Mouse (Mus musculus): ENCODE data around the gene Alg5. TPM values are rescaled to one million over a fixed set of nuclear protein-coding genes. Genes with fewer than 3 reads are reported as not detected.

Alg5 gene
- polyA plus RNA-seq, 1 experiment from 2014 or later: 44.2 TPM

GRCm38 (mm10) chr3:54769349-54770275 is 34.3 kb downstream of the Alg5 start:
- WGBS: 83% methylated on average over 17 of the region's 17 CpGs
- no peaks in the 10 kb centered on the region for H3K27me3 ChIP-seq (replicated peaks)
- no peak for ATAC-seq (ENCODE audit: low FRiP score, low read depth)
- no peaks in the 10 kb centered on the region for H3K4me1 ChIP-seq
- H3K4me2 ChIP-seq (replicated peaks): no peak overlapping the region
- no peak overlapping the region for H3K27ac ChIP-seq
- H3K9me3 ChIP-seq: no peaks in the 10 kb centered on the region
- no peaks in the 10 kb centered on the region for H3K36me3 ChIP-seq
- no peak overlapping the region for H3K9ac ChIP-seq
- H3K4me3 ChIP-seq: no peak overlapping the region

DNA sequence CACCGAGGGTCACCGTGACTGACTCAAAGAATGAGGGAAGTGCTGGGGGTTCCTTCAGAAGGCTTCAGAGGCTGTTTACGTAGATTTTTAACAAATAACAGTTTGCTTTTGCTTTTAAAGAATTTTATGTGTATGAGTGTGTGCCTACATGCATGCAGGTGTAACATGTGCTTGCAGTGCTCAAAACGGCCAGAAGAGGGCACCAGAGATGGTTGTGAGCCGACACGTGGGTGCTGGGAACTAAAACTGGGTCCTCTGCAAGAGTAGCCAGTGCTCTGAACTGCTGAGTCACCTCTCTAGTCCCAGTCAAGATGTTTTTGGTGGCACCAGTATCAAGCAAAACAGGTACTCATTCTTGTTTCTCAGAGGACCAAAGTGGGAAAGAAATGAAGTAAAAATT is 38.3 kb downstream of the Alg5 start:
- H3K4me2 ChIP-seq (replicated peaks): no peak overlapping the region
- no peak overlapping the region for H3K4me3 ChIP-seq
- H3K9ac ChIP-seq: no peak overlapping the region
- H3K4me1 ChIP-seq: no peaks in the 10 kb centered on the region
- H3K27me3 ChIP-seq (replicated peaks): no peaks in the 10 kb centered on the region
- H3K36me3 ChIP-seq: no peaks in the 10 kb centered on the region
- WGBS: 85% methylated on average over 6 of the region's 6 CpGs
- no peak overlapping the region for H3K27ac ChIP-seq
- H3K9me3 ChIP-seq: no peaks in the 10 kb centered on the region
- ATAC-seq (ENCODE audit: low FRiP score, low read depth): no peak

DNA sequence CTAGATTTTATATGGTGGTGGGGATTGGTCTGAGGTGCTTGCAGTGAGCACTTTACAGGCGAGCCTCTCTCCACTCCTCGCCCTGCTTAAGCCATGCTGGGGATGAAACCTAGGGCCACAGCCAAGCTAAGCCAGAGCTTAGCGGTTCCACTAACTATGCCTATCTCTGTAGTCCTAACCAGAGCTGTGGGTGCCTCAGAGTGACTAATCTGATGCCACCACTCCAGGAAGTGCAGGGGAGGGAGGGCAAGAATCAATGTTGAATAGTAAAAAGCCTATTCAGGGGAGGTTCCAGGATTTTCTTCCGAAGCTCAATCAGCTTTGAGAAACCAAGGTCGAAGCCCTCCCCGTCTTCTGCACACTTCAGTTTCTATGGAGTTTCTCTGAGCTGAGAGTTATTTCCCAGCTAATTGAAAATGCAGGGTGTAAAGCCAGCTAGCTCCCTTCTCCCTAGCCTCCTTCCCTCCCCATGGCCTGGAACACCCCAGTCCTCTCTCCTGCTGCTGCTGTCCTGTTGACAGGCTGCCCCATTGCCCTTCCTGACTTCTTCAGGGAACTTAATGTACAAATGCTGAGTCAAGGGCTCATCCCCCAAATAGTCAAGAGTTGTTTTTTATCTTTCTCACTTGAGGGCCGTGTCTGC is 40.8 kb downstream of the Alg5 start:
- H3K4me1 ChIP-seq: no peaks in the 10 kb centered on the region
- no peak overlapping the region for H3K4me2 ChIP-seq (replicated peaks)
- 76% methylated on average over 7 of the region's 7 CpGs for WGBS
- H3K27ac ChIP-seq: no peak overlapping the region
- no peaks in the 10 kb centered on the region for H3K9me3 ChIP-seq
- no peak for ATAC-seq (ENCODE audit: low FRiP score, low read depth)
- no peak overlapping the region for H3K4me3 ChIP-seq
- no peaks in the 10 kb centered on the region for H3K36me3 ChIP-seq
- no peak overlapping the region for H3K9ac ChIP-seq
- no peaks in the 10 kb centered on the region for H3K27me3 ChIP-seq (replicated peaks)

DNA sequence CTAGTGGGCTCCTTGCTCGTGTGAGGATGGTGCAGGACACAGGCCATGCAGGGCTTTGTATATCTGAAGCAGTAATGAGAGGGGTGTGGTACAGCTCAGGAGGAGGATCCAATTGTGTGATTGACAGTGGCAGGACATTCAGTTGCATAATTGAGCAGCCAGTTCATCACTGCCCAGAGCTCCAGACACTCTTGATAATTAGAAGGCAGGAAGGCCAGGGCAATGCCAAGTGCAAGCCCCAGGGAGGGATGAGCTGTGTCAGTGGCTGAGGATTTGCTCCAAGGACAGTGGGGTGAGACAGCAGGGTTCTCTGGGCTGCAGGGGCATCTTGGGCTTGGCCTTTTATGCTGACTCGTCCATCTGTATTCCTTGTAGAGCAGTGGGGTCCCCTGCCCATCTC is 55.3 kb downstream of the Alg5 start:
- Histone ChIP-seq H3K9ac (no peak overlapping the region), H3K9me3 (0 out of 2 replicates have a peak, but pooled peaks cover 4% of the 10 kb centered on the region), H3K4me2 (replicated peaks) (no peak overlapping the region), H3K27me3 (replicated peaks) (no peaks in the 10 kb centered on the region), H3K4me1 (no peaks in the 10 kb centered on the region), H3K36me3 (no peaks in the 10 kb centered on the region), H3K27ac (no peak overlapping the region), H3K4me3 (no peak overlapping the region)
- 51% methylated on average over 2 of the region's 2 CpGs for WGBS
- ATAC-seq (ENCODE audit: low FRiP score, low read depth): no peak

GRCm38 (mm10) chr3:54791822-54792677 is 56.7 kb downstream of the Alg5 start:
- Histone ChIP-seq H3K36me3 (no peaks in the 10 kb centered on the region), H3K4me2 (replicated peaks) (no peak overlapping the region), H3K9me3 (0 out of 2 replicates have a peak, but pooled peaks cover 4% of the 10 kb centered on the region), H3K27me3 (replicated peaks) (no peaks in the 10 kb centered on the region), H3K4me1 (no peaks in the 10 kb centered on the region), H3K27ac (no peak overlapping the region), H3K9ac (no peak overlapping the region), H3K4me3 (no peak overlapping the region)
- 85% methylated on average over 10 of the region's 10 CpGs for WGBS
- ATAC-seq (ENCODE audit: low FRiP score, low read depth): no peak

DNA sequence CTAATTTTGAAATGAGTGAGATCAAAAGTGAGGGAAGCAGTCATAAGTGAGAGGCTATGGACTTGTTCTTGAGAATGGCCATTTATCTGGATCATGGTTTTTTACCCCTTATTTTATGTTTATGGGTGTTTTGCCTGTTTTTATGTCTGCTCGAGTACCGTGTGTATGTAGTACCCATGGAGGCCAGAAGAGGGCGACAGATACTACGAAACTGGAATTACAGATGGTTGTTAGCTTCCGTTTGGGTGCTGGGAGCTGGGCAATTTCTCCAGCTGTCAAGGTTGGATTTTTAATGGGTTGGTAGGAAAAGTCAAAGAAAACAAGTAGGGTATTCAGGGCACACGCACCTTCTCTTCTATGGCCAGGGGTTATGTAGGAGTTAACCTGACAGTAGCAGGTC is 58.4 kb downstream of the Alg5 start:
- Histone ChIP-seq H3K9ac (no peak overlapping the region), H3K9me3 (0 out of 2 replicates have a peak, but pooled peaks cover 4% of the 10 kb centered on the region), H3K4me3 (no peak overlapping the region), H3K36me3 (no peaks in the 10 kb centered on the region), H3K27me3 (replicated peaks) (no peaks in the 10 kb centered on the region), H3K27ac (no peak overlapping the region), H3K4me1 (no peaks in the 10 kb centered on the region), H3K4me2 (replicated peaks) (no peak overlapping the region)
- WGBS: 84% methylated on average over 6 of the region's 6 CpGs
- no peak for ATAC-seq (ENCODE audit: low FRiP score, low read depth)

GRCm38 (mm10) chr3:54795379-54795778 is 60.0 kb downstream of the Alg5 start:
- ATAC-seq (ENCODE audit: low FRiP score, low read depth): no peak
- 95% methylated on average over 5 of the region's 5 CpGs for WGBS
- H3K36me3 ChIP-seq: no peaks in the 10 kb centered on the region
- no peak overlapping the region for H3K4me3 ChIP-seq
- H3K27ac ChIP-seq: no peak overlapping the region
- H3K27me3 ChIP-seq (replicated peaks): no peaks in the 10 kb centered on the region
- H3K4me2 ChIP-seq (replicated peaks): no peak overlapping the region
- H3K9ac ChIP-seq: no peak overlapping the region
- no peaks in the 10 kb centered on the region for H3K4me1 ChIP-seq
- 0 out of 2 replicates have a peak, but pooled peaks cover 4% of the 10 kb centered on the region for H3K9me3 ChIP-seq

GRCm38 (mm10) chr3:54795806-54796205 is 60.5 kb downstream of the Alg5 start:
- 97% methylated on average over 1 of the region's 1 CpGs for WGBS
- no peak for ATAC-seq (ENCODE audit: low FRiP score, low read depth)

DNA sequence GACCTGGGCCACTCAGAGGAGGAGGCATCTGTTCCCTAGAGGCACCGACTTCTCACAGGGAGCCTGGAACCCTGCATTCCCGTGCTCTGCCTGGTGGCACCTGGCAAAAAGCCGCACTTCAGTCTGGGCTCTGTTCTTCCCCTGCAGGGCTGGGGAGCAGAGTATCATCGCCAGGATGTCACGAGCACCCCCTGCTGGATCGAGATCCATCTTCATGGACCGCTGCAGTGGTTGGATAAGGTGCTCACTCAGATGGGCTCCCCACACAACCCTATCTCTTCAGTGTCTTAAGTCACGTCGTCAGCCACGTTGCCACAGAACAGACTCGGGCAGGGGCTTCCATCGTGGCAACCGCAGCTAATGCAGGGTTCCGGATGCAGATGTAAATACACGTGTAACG is 61.9 kb downstream of the Alg5 start:
- Histone ChIP-seq H3K9ac (no peak overlapping the region), H3K9me3 (0 out of 2 replicates have a peak, but pooled peaks cover 4% of the 10 kb centered on the region), H3K27ac (no peak overlapping the region), H3K36me3 (no peaks in the 10 kb centered on the region), H3K27me3 (replicated peaks) (no peaks in the 10 kb centered on the region), H3K4me1 (no peaks in the 10 kb centered on the region), H3K4me3 (no peak overlapping the region), H3K4me2 (replicated peaks) (no peak overlapping the region)
- no peak for ATAC-seq (ENCODE audit: low FRiP score, low read depth)
- 38% methylated on average over 16 of the region's 16 CpGs for whole genome bisulfite sequencing

More at GRCm38 (mm10) chr3:54795806-54796205, 60.5 kb downstream of the Alg5 start:
- H3K9ac ChIP-seq: no peak overlapping the region
- H3K4me3 ChIP-seq: no peak overlapping the region
- H3K27ac ChIP-seq: no peak overlapping the region
- H3K9me3 ChIP-seq: 0 out of 2 replicates have a peak, but pooled peaks cover 4% of the 10 kb centered on the region
- H3K27me3 ChIP-seq (replicated peaks): no peaks in the 10 kb centered on the region
- no peaks in the 10 kb centered on the region for H3K36me3 ChIP-seq
- no peaks in the 10 kb centered on the region for H3K4me1 ChIP-seq
- no peak overlapping the region for H3K4me2 ChIP-seq (replicated peaks)

Other genes starting within 250 kb of the Alg5 start
- 97.0 and 104 TPM in 2 replicates for gene Supt20, start 42.7 kb upstream of the Alg5 start, polyA plus RNA-seq (2016; fragmentation: Nextera tagmentation; extraction: Ambion mirVana)
- gene Gm21958, start 21.2 kb upstream of the Alg5 start, polyA plus RNA-seq (2016; fragmentation: Nextera tagmentation; extraction: Ambion mirVana): 1.1 TPM in 1 of 2 replicates, not detected in the other
- gene Exosc8, start 146 bp upstream of the Alg5 start, polyA plus RNA-seq (2016; fragmentation: Nextera tagmentation; extraction: Ambion mirVana): 96.2 and 98.1 TPM in 2 replicates
- gene Smad9, start 20.0 kb downstream of the Alg5 start, polyA plus RNA-seq (2016; fragmentation: Nextera tagmentation; extraction: Ambion mirVana): 0.44 and 0.45 TPM in 2 replicates
- 59.7 and 67.0 TPM in 2 replicates for gene Rfxap, start 72.3 kb downstream of the Alg5 start, polyA plus RNA-seq (2016; fragmentation: Nextera tagmentation; extraction: Ambion mirVana)
- 0.17 and 0.28 TPM in 2 replicates for gene Sertm1, start 180.3 kb downstream of the Alg5 start, polyA plus RNA-seq (2016; fragmentation: Nextera tagmentation; extraction: Ambion mirVana)

All from neural tube, embryonic 12.5 days (tissue).